Mouse (Mus musculus) embryo, embryonic 11.5 days (tissue): Measurements from ENCODE around the gene Slc9a8.

Experiments
- DNase-seq: peaks from one replicate; pipeline ENCODE4 v3.0.0-alpha.2; 2012; ENCODE audit warnings: low read depth, low spot score

Slc9a8 gene

GRCm38 (mm10) chr2:167483081-167483826 lies 61.7 kb downstream of the Slc9a8 start:
- no peak for DNase-seq

GRCm38 (mm10) chr2:167483827-167484410 lies 62.4 kb downstream of the Slc9a8 start:
- DNase-seq, result no peak

- DNase-seq, result no peak
These were observed 63.4 kb downstream of the Slc9a8 start for GRCm38 (mm10) chr2:167484932-167485331.

GRCm38 (mm10) chr2:167485501-167486377 lies 64.2 kb downstream of the Slc9a8 start:
- no peak for DNase-seq

GRCm38 (mm10) chr2:167486573-167486972 lies 65.1 kb downstream of the Slc9a8 start:
- DNase-seq, result no peak

GRCm38 (mm10) chr2:167487551-167487950 lies 66.0 kb downstream of the Slc9a8 start:
- no peak for DNase-seq

- DNase-seq, result no peak
These were observed 66.5 kb downstream of the Slc9a8 start for GRCm38 (mm10) chr2:167487994-167488393.

GRCm38 (mm10) chr2:167490813-167491525 lies 69.5 kb downstream of the Slc9a8 start:
- DNase-seq, result no peak

GRCm38 (mm10) chr2:167491757-167492708 lies 70.5 kb downstream of the Slc9a8 start, which contains the start of gene Rnf114:
TSS of gene Rnf114 (plus strand) at chr2:167492645.
- DNase-seq, result no peak

GRCm38 (mm10) chr2:167492713-167493636 lies 71.5 kb downstream of the Slc9a8 start, which contains the start of gene Spata2:
TSS of gene Spata2 (minus strand) at chr2:167492887.
- peak; percentile 82 for DNase-seq

GRCm38 (mm10) chr2:167496437-167496836 lies 74.9 kb downstream of the Slc9a8 start:
- DNase-seq, result no peak

- DNase-seq, result no peak
These were observed 75.8 kb downstream of the Slc9a8 start for GRCm38 (mm10) chr2:167497272-167497671.

- DNase-seq, result no peak
These were observed 81.2 kb downstream of the Slc9a8 start for GRCm38 (mm10) chr2:167502554-167503252.

- DNase-seq, result peak; percentile 79
These were observed 81.9 kb downstream of the Slc9a8 start for GRCm38 (mm10) chr2:167503253-167503895.

GRCm38 (mm10) chr2:167503896-167504349 lies 82.4 kb downstream of the Slc9a8 start:
- DNase-seq, result no peak

GRCm38 (mm10) chr2:167505127-167505526 lies 83.6 kb downstream of the Slc9a8 start:
- DNase-seq, result no peak

- no peak for DNase-seq
These were observed 85.2 kb downstream of the Slc9a8 start for GRCm38 (mm10) chr2:167506546-167507260.
